Mouse (Mus musculus) adrenal gland, postnatal 25 days (tissue): ENCODE data around the gene Cftr. TPM values are rescaled to one million over a fixed set of nuclear protein-coding genes. Genes with fewer than 3 reads are reported as not detected.

Source experiments
- DNase-seq: peaks from one replicate; pipeline ENCODE4 v3.0.0; 2021; ENCODE audit warnings: mixed read lengths
- total RNA-seq: library from RNA; stranded (reverse); gene quantifications from 2 replicates; pipeline ENCODE4 v1.2.3, GENCODE M21; 2021

The Cftr gene
- total RNA-seq, 1 experiment from 2014 or later: not detected

DNA sequence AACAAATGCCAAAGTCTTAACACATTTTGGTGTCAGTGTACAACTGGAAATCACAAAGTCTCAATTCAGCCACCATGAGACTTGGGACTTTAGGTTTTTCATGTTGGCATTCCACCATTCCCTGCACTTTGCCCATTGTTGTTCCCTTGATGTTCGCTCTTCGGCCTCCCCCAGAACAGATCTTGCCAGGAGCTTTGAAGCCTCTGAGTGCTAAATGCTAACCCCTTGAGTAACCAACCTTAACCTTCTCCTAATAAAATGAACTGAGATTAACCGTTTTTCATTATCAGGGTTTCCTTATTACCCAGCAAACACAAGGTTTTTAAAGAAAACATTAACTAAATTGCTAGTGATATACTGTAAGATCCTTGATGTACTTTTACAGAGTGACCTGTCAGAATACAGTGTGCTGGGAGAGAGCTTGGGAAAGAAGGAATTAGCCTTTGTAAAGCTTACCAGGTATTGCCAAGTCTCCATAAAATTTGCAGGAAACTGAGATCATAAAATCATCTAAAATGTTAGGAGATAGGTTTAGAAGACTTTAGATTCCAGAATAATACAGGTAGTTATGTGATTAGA lies 144.0 kb downstream of the Cftr start:
- no peak for DNase-seq

DNA sequence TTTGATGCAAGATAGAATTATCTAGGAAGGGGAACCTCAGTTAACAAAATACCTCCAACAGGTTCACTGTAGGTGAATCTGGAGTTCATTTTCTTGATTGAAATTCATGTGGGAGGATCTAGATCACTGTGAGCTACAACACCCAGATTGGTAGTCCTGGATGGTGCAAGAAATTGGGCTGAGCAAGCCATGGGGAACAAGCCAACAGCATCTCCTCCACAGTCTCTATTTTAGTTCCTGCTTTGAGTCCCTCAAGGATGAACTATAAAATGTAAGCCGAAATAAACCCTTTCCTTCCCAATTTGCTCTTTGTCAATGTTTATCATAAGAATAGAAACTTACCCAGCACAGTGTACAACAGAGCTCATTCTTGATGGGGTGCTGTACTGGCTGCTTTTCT lies 152.5 kb downstream of the Cftr start:
- no peak for DNase-seq

DNA sequence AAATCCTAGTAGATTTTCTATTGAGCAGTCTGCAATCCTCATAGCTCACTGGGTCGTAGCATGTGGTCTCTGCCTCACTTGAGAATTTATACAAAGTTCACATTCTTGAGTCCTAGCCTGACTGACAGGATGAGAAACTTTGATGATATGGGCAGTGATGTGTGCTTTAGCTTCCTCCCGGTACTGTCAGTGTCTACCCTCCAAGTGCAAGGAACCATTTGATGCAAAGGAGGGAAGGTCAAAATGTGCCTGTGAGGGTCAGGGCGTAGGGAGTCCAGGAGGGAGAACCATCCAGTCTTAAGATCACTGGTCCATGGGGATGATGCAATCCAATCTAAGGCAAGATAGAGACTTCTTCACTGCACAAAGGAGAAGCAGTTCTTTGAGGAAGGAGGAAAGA lies 164.9 kb downstream of the Cftr start:
- no peak for DNase-seq

DNA sequence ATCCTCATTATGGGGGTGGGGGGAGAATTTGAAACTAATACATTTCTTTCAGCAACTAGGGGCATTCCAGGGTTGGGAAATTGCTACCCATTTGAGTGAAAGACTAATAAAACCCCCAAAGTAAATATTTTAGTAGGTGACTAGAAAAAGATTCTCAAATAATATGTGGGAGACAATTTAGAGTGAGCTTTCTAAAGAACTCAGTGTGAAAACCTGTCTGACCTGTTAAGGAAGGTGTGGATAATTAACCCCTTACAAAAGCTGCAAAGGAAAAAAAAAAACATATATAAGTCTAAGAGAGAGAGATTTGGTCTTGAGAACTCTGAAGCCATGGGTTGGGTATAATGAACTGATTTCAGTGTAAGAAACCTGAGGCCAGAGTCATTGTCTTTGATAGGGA lies 167.8 kb downstream of the Cftr start:
- DNase-seq: no peak

DNA sequence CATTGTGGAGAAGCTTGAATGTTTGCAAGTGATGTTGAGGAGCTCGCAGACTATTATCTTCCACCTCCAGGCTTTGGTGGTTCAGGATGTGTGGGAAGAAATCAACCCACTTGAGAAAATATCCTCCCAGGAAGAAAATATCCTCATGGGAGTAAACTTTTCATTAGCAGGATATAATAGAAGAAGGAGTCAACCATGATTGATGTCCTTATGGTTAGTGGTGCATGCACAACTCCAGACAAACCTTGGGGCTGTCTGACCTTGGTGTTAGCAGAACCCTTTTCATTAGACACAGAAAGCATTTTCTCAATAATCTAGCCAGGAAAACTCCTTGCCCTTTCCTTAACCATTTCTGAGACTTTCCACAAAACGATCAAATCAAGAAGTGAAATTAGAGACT lies 173.8 kb downstream of the Cftr start:
- DNase-seq: no peak

DNA sequence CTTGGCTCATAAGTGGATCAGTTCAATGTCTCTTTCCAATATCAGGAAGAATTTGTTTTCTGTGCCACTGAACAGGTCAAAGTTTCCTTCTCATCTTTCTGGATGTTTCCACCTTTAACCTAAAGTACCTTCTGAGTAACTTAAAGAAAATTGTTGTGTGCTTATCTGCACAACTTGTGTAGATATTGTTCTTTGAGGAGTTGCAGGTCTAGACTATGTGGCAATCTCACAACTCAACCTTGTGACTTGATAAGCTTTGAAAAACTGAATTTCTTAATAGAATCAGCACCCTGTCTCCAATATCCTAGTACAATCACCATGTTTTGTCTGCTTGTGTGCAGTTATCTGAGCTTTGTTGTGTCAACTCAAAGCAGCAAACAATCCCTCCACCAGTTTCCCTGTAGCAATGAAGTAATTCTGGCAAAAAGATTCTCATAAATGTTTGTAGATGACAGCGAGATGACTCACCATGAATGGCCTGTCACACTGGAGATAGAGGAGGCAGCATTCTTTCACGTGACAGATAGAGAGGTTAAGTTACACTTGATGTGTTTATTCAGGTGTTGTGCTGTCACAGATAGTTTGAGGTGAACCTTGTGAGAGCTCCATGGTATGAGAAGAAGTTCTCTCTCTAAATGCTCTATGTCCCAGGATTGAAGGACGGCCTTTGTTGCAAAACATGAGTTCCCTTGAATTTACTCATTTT lies 178.8 kb downstream of the Cftr start:
- DNase-seq: no peak

DNA sequence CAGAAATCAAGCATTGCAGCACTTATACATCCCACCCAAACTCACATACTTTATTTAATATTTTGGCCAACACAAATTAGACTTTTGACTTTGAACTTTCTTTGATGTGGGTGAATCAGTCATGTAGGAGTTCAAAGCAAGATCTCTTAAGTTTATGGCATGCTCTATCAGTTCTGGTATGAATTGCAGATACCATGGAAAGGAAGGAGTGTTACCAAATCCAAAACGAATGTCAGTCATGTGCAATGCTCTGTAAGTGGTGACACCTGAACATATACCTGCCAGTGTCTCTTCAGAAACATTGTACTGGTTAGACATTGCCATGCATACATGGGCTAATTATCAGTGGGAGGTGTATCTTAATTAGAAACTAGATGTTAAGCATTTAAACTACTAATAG lies 189.7 kb downstream of the Cftr start:
- no peak for DNase-seq

DNA sequence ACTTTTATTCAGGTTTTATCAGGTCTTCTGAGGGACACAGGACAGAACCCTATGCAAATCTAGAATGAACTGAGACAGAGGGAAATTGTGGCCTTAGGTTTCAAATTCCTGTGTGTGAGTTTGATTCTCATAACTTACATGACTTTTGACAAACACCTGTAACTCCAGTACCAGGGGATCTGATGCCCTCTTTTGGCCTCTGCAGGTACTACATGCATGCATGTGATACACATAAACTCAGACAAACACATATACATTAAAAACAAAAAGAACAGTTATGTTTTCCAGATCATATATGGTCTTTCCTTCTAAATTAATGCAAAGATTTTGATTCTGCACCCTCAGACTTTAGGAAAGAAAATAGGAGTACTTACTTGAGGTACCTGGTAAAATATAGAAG lies 190.5 kb downstream of the Cftr start:
- DNase-seq: no peak

DNA sequence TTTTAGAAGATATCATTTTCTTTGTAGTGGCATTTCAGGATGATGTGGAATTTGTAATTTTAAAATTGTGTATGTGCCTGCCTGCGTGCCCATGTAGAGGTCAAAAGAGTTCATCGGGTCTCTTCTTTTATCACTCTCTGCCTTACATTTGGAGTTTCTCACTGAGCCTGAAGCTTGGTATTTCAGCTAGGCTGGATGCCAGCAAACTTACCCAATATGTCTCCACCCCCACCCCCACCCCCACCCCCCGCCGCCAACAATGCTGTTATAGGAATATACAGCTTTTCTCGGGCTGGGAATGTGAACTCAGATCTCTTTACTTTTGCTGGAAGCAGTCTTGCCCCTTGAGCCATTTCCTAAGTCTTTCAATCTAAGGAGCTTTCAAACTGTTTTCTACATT lies 191.7 kb downstream of the Cftr start:
- no peak for DNase-seq

DNA sequence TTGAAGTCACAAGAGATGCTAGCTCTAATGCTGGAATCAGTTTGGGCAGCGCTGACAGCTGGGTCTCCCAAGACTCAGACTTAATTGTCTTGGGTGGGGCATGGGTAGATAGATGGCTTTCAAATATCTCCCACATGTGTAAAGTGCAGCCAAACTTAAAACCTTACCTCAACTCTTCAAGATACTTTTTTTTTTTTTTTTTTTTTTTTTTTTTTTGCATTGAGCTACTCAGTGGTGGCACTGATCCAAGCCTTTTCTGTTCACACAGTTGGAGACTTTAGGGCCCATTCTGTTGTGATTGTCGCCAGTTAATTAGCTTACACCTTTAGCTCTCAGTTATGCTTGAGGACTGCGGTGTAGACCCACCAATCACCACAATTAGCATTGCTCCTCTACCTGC lies 198.6 kb downstream of the Cftr start:
- no peak for DNase-seq

DNA sequence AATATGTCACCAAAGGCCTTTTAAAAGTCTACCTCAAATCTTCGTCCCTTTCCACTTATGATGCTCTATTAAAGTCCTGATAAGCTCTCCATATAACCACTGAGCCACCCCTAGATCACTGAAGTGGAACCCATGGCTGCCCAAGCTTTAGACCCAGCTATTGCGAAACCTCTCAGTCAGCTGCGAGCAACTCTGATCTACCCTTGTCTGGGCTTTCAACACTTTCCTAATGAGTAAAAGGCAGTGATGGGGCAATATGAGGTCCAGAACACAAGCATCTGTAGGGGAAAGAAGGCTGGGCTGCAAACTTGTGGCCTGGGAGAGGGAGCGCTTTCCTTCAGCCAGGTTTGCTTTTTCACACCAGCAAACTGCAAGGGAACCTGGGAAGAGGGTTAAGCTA lies 199.2 kb downstream of the Cftr start:
- DNase-seq: no peak

Other genes starting within 250 kb of the Cftr start
- 0.12 and 0.38 TPM in 2 replicates for gene Wnt2, start 140.1 kb upstream of the Cftr start, total RNA-seq
- gene Asz1, start 61.6 kb upstream of the Cftr start, total RNA-seq: not detected in 2 replicates